Mouse (Mus musculus) macrophage (primary cell): Measurements from ENCODE around the gene Gm26992. TPM values are rescaled to one million over a fixed set of nuclear protein-coding genes. Genes with fewer than 3 reads are reported as not detected.

Source experiments
- H3K27ac ChIP-seq: fragments of 350-480 bp; formaldehyde crosslinking; 2 replicates; pipeline ENCODE4 v1.9.0; 2021
- H3K36me3 ChIP-seq: fragments of 350-480 bp; formaldehyde crosslinking; 2 replicates; pipeline ENCODE4 v1.9.0; 2021; ENCODE audit errors: inconsistent target
- H3K4me3 ChIP-seq: fragments of 350-480 bp; formaldehyde crosslinking; 2 replicates; pipeline ENCODE4 v1.9.0; 2021; ENCODE audit errors: inconsistent target
- H3K79me2 ChIP-seq: fragments of 350-480 bp; formaldehyde crosslinking; 2 replicates; pipeline ENCODE4 v1.9.0; 2021; ENCODE audit errors: inconsistent target
- WGBS: methylation state at CpG from one replicate; pipeline ENCODE4 v1.1.7; 2026; ENCODE audit warnings: inconsistent platforms; ENCODE audit not compliant: missing documents; 5-methylcytosine and 5-hydroxymethylcytosine counted together
- polyA plus RNA-seq: library from polyadenylated mRNA; stranded (reverse); fragments of 250-400 nt; gene quantifications from 3 replicates; pipeline ENCODE4 v1.2.4, GENCODE M21; 2018; ENCODE audit warnings: inconsistent platforms

The Gm26992 gene
- polyA plus RNA-seq, 1 experiment from 2014 or later: not detected

GRCm38 (mm10) chrX:103508218-103508617 is 86.4 kb downstream of the Gm26992 start:
- no peaks in the 10 kb centered on the region for H3K79me2 ChIP-seq
- no peak overlapping the region for H3K4me3 ChIP-seq
- no peak overlapping the region for H3K27ac ChIP-seq
- WGBS: 100% methylated on average over 4 of the region's 4 CpGs
- H3K36me3 ChIP-seq: no peaks in the 10 kb centered on the region

GRCm38 (mm10) chrX:103509168-103510019 is 87.6 kb downstream of the Gm26992 start:
- WGBS: 93% methylated on average over 6 of the region's 8 CpGs
- no peaks in the 10 kb centered on the region for H3K36me3 ChIP-seq

GRCm38 (mm10) chrX:103514782-103515181 is 93.0 kb downstream of the Gm26992 start:
- Histone ChIP-seq H3K27ac (peak overlapping the region; percentile 4; the same call in 1 of the 2 replicates), H3K4me3 (no peak overlapping the region), H3K36me3 (no peaks in the 10 kb centered on the region), H3K79me2 (no peaks in the 10 kb centered on the region)
- 36% methylated on average over 4 of the region's 4 CpGs for WGBS

More at GRCm38 (mm10) chrX:103509168-103510019, 87.6 kb downstream of the Gm26992 start:
- Histone ChIP-seq H3K79me2 (no peaks in the 10 kb centered on the region), H3K4me3 (no peak overlapping the region), H3K27ac (no peak overlapping the region)

GRCm38 (mm10) chrX:103515346-103515745 is 93.5 kb downstream of the Gm26992 start:
- no peaks in the 10 kb centered on the region for H3K79me2 ChIP-seq
- no peaks in the 10 kb centered on the region for H3K36me3 ChIP-seq
- peak overlapping the region; percentile 4; the same call in 1 of the 2 replicates for H3K27ac ChIP-seq
- H3K4me3 ChIP-seq: no peak overlapping the region
- 100% methylated on average over 1 of the region's 1 CpGs for WGBS

DNA sequence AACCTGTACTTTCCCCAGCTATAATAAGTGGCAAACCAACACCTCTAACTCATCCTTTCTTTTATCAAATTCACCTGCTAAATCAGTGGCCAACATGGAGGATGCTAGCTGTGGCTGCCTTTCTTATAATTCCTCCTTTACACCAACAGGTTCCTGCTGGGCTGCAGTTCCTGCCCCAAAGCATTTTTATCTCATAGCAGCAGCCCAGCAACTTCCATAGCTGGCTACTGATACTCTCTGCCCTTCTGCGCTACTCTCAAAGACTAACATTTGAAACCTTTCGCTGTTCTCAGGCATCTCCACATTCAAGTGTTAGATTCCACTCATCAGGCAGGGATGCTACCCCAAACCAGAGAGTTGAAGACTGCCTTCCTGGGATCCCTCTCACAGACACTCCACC is 97.0 kb downstream of the Gm26992 start:
- Histone ChIP-seq H3K4me3 (no peak overlapping the region), H3K79me2 (no peaks in the 10 kb centered on the region), H3K36me3 (no peaks in the 10 kb centered on the region), H3K27ac (no peak overlapping the region)
- WGBS: 100% methylated on average over 2 of the region's 2 CpGs

DNA sequence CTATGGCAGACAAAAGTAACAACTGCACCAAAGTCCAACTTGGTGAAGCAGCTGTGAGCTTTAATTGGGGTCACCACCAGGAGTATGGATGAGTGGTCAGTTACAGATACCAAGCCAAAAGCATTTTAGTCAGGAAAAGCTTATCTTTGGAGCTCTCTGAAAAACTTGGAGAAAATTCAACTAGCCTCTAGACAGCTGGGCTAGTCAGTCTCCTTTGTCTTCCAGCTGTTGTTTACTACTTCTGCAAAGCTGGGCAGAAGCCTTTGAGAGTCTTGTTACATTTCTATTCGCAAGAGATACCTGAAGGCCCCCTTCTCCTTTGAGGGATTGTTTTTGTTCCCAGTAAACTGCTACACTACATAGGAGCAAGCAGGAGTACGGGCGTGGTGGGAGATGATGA is 97.7 kb downstream of the Gm26992 start:
- Histone ChIP-seq H3K79me2 (no peaks in the 10 kb centered on the region), H3K27ac (no peak overlapping the region), H3K36me3 (no peaks in the 10 kb centered on the region), H3K4me3 (no peak overlapping the region)
- 92% methylated on average over 1 of the region's 3 CpGs for WGBS

DNA sequence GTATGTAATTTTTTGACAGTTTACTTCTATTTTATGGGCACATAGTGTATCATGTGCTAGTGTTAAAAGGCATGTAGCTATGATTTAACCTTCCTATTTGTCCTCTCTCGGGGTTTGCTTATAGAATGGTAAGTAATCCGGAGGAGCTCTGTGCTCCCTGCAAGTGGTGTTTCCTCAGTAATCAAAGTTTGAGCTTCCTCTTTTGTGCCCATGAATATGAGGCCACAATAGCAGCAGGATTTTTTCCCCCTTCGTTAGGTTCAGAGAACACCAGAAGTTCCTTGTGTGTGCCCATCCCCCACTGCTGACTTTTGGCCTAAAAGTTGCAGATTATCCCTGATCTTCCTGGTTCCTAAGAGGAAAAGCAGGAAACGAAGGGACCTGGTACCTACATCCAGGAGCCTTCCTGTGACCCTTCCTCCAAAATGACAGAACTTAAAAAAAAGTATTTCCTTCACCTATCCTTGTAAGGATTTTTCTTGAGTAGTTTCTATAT is 99.5 kb downstream of the Gm26992 start:
- WGBS: 12% methylated on average over 4 of the region's 4 CpGs
- Histone ChIP-seq H3K4me3 (no peak overlapping the region), H3K27ac (peak overlapping the region; percentile 49), H3K79me2 (no peaks in the 10 kb centered on the region), H3K36me3 (no peaks in the 10 kb centered on the region)

- H3K79me2 ChIP-seq: no peaks in the 10 kb centered on the region
- WGBS: 0% methylated on average over 14 of the region's 23 CpGs
- H3K4me3 ChIP-seq: no peak overlapping the region; the same call in 1 of the 2 replicates
- no peaks in the 10 kb centered on the region for H3K36me3 ChIP-seq
- H3K27ac ChIP-seq: peak overlapping the region; percentile 89
Observed at GRCm38 (mm10) chrX:103529185-103529584, 107.4 kb downstream of the Gm26992 start.

Other genes with a start within 250 kb of the Gm26992 start
- gene Nap1l2, start 235.4 kb upstream of the Gm26992 start, polyA plus RNA-seq: 0.17 to 0.19 TPM in 2 of 3 replicates, not detected in the other
- gene Cdx4, start 100.6 kb upstream of the Gm26992 start, polyA plus RNA-seq: not detected in 3 replicates
- not detected in 3 replicates for gene Chic1, start 65.5 kb upstream of the Gm26992 start, polyA plus RNA-seq
- gene Tsx, start 7.5 kb upstream of the Gm26992 start, polyA plus RNA-seq: not detected in 3 replicates
- not detected in 3 replicates for gene Zcchc13, start 208.6 kb downstream of the Gm26992 start, polyA plus RNA-seq